Mouse (Mus musculus): ENCODE results near the gene Pth2. TPM values are rescaled to one million over a fixed set of nuclear protein-coding genes. Genes with fewer than 3 reads are reported as not detected.

The Pth2 gene
- polyA plus RNA-seq, 2 experiments: not detected

- Histone ChIP-seq H3K9ac (replicated peaks) (no peak overlapping the region), H3K36me3 (replicated peaks; ENCODE audit: control insufficient read depth, insufficient read depth, low read depth) (no peaks in the 10 kb centered on the region), H3K4me2 (ENCODE audit: low read depth) (peak overlapping the region; percentile 68), H3K9me3 (ENCODE audit: control insufficient read depth, low read length) (no peaks in the 10 kb centered on the region), H3K4me1 (replicated peaks; ENCODE audit: control insufficient read depth in 2 of 2, insufficient read depth in 2 of 2, low read length in 1 of 2) (peaks cover 13 to 19% of the 10 kb centered on the region in 2 experiments), H3K27ac (no peak overlapping the region), H3K4me3 (ENCODE audit: insufficient read depth in 1 of 2, low read depth in 2 of 2, low read length in 2 of 2) (no peak overlapping the region), H3K27me3 (ENCODE audit: control insufficient read depth, insufficient read depth, low read length) (peaks cover 21% of the 10 kb centered on the region)
- ATAC-seq (ENCODE audit: insufficient read depth) (no peak), DNase-seq (ENCODE audit: low read depth in 3 of 3, low spot score in 3 of 3) (no peak)
- TF ChIP-seq CTCF (IDR thresholded peaks at IDR 0.05; ENCODE audit: low read depth) (no peak), EP300 (IDR thresholded peaks at IDR 0.05; ENCODE audit: low read depth) (no peak)
- WGBS (ENCODE audit: insufficient replicate concordance): 50% methylated on average over 7 of the region's 7 CpGs
Observed at GRCm38 (mm10) chr7:45212356-45212755, 31.6 kb downstream of the Pth2 start.

GRCm38 (mm10) chr7:45213708-45214107 lies 32.9 kb downstream of the Pth2 start:
- 0 out of 2 replicates have a peak, but pooled peaks have one; percentile 6 for ATAC-seq (ENCODE audit: insufficient read depth)
- H3K4me2 ChIP-seq (ENCODE audit: low read depth): no peak overlapping the region

GRCm38 (mm10) chr7:45215673-45216441 lies 35.1 kb downstream of the Pth2 start, which contains the start of gene Tead2:
TSS of gene Tead2 (plus strand) at chr7:45215753.
- ATAC-seq (ENCODE audit: insufficient read depth): no peak

More at GRCm38 (mm10) chr7:45213708-45214107, 32.9 kb downstream of the Pth2 start:
- WGBS (ENCODE audit: insufficient replicate concordance): 52% methylated on average over 5 of the region's 5 CpGs
- H3K27ac ChIP-seq: no peak overlapping the region
- no peaks in the 10 kb centered on the region for H3K36me3 ChIP-seq (replicated peaks; ENCODE audit: control insufficient read depth, insufficient read depth, low read depth)
- H3K4me3 ChIP-seq (ENCODE audit: insufficient read depth in 1 of 2, low read depth in 2 of 2, low read length in 2 of 2): no peak overlapping the region
- H3K4me1 ChIP-seq (replicated peaks; ENCODE audit: control insufficient read depth in 2 of 2, insufficient read depth in 2 of 2, low read length in 1 of 2): peaks cover 13 to 19% of the 10 kb centered on the region in 2 experiments
- H3K27me3 ChIP-seq (ENCODE audit: control insufficient read depth, insufficient read depth, low read length): peaks cover 21% of the 10 kb centered on the region
- H3K9ac ChIP-seq (replicated peaks): no peak overlapping the region
- DNase-seq (ENCODE audit: low read depth in 3 of 3, low spot score in 3 of 3): no peak
- no peaks in the 10 kb centered on the region for H3K9me3 ChIP-seq (ENCODE audit: control insufficient read depth, low read length)
- TF ChIP-seq CTCF (IDR thresholded peaks at IDR 0.05; ENCODE audit: low read depth): no peak
- no peak for TF ChIP-seq EP300 (IDR thresholded peaks at IDR 0.05; ENCODE audit: low read depth)

DNA sequence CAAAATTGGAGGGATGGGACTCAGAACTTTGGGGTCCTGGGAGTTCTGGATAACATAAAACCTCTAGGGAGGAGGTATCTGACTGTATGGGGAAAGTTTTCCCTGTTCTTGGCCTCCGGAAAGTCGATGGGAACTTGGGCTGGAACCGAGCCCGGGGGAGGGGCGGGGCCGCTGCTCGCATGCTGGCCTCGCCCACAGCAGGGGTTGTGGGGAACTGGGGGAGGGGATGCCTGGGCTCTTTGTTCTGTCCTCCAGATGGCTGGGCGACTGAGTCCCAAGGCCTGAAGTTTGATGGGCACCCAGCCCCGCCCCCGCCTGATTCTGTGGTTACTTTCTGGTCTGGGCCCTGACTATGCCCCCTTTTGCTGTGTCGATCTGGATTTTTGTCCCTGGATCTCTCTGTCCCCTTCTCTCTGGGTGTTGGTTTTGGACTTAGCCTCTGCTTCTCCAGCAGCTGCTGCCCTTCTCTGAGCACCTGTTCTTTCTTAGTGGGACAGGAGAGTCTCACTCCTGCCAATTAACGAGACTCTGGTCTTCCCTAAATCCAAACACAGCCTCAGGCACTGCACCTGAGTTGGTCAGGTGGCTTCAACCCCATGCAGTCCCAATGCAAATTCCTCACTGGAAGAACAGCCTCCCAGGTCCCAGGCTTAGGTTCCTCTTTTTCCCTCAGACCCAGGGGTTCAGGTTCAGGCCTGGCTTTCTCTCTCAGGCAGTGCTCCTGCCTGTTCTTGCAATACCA lies 35.8 kb downstream of the Pth2 start:
- Histone ChIP-seq H3K4me2 (ENCODE audit: low read depth) (peak overlapping the region; percentile 49), H3K4me1 (replicated peaks; ENCODE audit: control insufficient read depth in 2 of 2, insufficient read depth in 2 of 2, low read length in 1 of 2) (peaks cover 6 to 11% of the 10 kb centered on the region in 2 experiments), H3K36me3 (replicated peaks; ENCODE audit: control insufficient read depth, insufficient read depth, low read depth) (no peaks in the 10 kb centered on the region), H3K27me3 (ENCODE audit: control insufficient read depth, insufficient read depth, low read length) (peaks cover 21% of the 10 kb centered on the region), H3K9ac (replicated peaks) (no peak overlapping the region), H3K9me3 (ENCODE audit: control insufficient read depth, low read length) (no peaks in the 10 kb centered on the region), H3K27ac (no peak overlapping the region), H3K4me3 (ENCODE audit: insufficient read depth in 1 of 2, low read depth in 2 of 2, low read length in 2 of 2) (peak overlapping the region; percentile 42 to 57; a peak in 3 of 4 replicates)
- 5% methylated on average over 13 of the region's 13 CpGs for WGBS (ENCODE audit: insufficient replicate concordance)
- DNase-seq (ENCODE audit: low read depth in 3 of 3, low spot score in 3 of 3): no peak
- TF ChIP-seq EP300 (IDR thresholded peaks at IDR 0.05; ENCODE audit: low read depth): no peak
- TF ChIP-seq CTCF (IDR thresholded peaks at IDR 0.05; ENCODE audit: low read depth): no peak
- no peak for ATAC-seq (ENCODE audit: insufficient read depth)

More at GRCm38 (mm10) chr7:45215673-45216441, 35.1 kb downstream of the Pth2 start, which contains the start of gene Tead2:
- DNase-seq (ENCODE audit: low read depth in 3 of 3, low spot score in 3 of 3): no peak
- H3K27ac ChIP-seq: no peak within 1 kb of the TSS
- H3K4me3 ChIP-seq (ENCODE audit: insufficient read depth in 1 of 2, low read depth in 2 of 2, low read length in 2 of 2): peak within 1 kb of the TSS; percentile 42 to 57
- peak within 1 kb of the TSS; percentile 29; the same call in 1 of the 2 replicates for H3K9ac ChIP-seq (replicated peaks)
- 4% methylated on average over 55 of the region's 55 CpGs for WGBS (ENCODE audit: insufficient replicate concordance)
- peaks cover 21% of the 10 kb centered on the region for H3K27me3 ChIP-seq (ENCODE audit: control insufficient read depth, insufficient read depth, low read length)
- H3K4me2 ChIP-seq (ENCODE audit: low read depth): peak within 1 kb of the TSS; percentile 49
- peaks cover 13 to 19% of the 10 kb centered on the region in 2 experiments for H3K4me1 ChIP-seq (replicated peaks; ENCODE audit: control insufficient read depth in 2 of 2, insufficient read depth in 2 of 2, low read length in 1 of 2)
- no peaks in the 10 kb centered on the region for H3K36me3 ChIP-seq (replicated peaks; ENCODE audit: control insufficient read depth, insufficient read depth, low read depth)
- no peaks in the 10 kb centered on the region for H3K9me3 ChIP-seq (ENCODE audit: control insufficient read depth, low read length)
- no peak for TF ChIP-seq CTCF (IDR thresholded peaks at IDR 0.05; ENCODE audit: low read depth)
- no peak for TF ChIP-seq EP300 (IDR thresholded peaks at IDR 0.05; ENCODE audit: low read depth)

GRCm38 (mm10) chr7:45221680-45222079 lies 40.9 kb downstream of the Pth2 start:
- no peaks in the 10 kb centered on the region for H3K4me1 ChIP-seq (replicated peaks; ENCODE audit: control insufficient read depth in 2 of 2, insufficient read depth in 2 of 2, low read length in 1 of 2)
- TF ChIP-seq CTCF (IDR thresholded peaks at IDR 0.05; ENCODE audit: low read depth): no peak
- no peak for TF ChIP-seq EP300 (IDR thresholded peaks at IDR 0.05; ENCODE audit: low read depth)
- ATAC-seq (ENCODE audit: insufficient read depth) (no peak), DNase-seq (ENCODE audit: low read depth in 3 of 3, low spot score in 3 of 3) (no peak)
- no peak overlapping the region for H3K4me3 ChIP-seq (ENCODE audit: insufficient read depth in 1 of 2, low read depth in 2 of 2, low read length in 2 of 2)
- H3K27ac ChIP-seq: no peak overlapping the region
- peaks cover 4% of the 10 kb centered on the region; the same call in 1 of the 2 replicates for H3K27me3 ChIP-seq (ENCODE audit: control insufficient read depth, insufficient read depth, low read length)
- H3K9ac ChIP-seq (replicated peaks): no peak overlapping the region
- H3K36me3 ChIP-seq (replicated peaks; ENCODE audit: control insufficient read depth, insufficient read depth, low read depth): no peaks in the 10 kb centered on the region
- H3K4me2 ChIP-seq (ENCODE audit: low read depth): no peak overlapping the region
- no peaks in the 10 kb centered on the region for H3K9me3 ChIP-seq (ENCODE audit: control insufficient read depth, low read length)
- 31% methylated on average over 2 of the region's 2 CpGs for WGBS (ENCODE audit: insufficient replicate concordance)
